Mouse (Mus musculus) hindbrain, postnatal 0 days (tissue): Measurements from ENCODE around the gene Capn7. TPM values are rescaled to one million over a fixed set of nuclear protein-coding genes. Genes with fewer than 3 reads are reported as not detected.

Source experiments
- ATAC-seq: fragments of 200-750 bp; cut with Nextera tagmentation; 2 replicates; pipeline ENCODE4 v1.8.0; 2017; ENCODE audit warnings: mild to moderate bottlenecking, moderate TSS enrichment, moderate library complexity
- DNase-seq: peaks from one replicate; pipeline ENCODE4 v3.0.0-alpha.2; 2015; ENCODE audit warnings: low spot score
- H3K27ac ChIP-seq: fragments of 300-500 bp; sonication (generic); 2 replicates; pipeline ENCODE4 v1.5.1; 2014; ENCODE audit warnings: mild to moderate bottlenecking
- H3K27me3 ChIP-seq: fragments of 300-500 bp; sonication (generic); 2 replicates; pipeline ENCODE4 v1.6.1; 2014; ENCODE audit warnings: low read length, mixed read lengths; ENCODE audit not compliant: insufficient read depth
- H3K36me3 ChIP-seq: fragments of 300-500 bp; sonication (generic); 2 replicates; pipeline ENCODE4 v1.6.1; 2014; ENCODE audit warnings: low read length, mixed read lengths; ENCODE audit not compliant: insufficient read depth
- H3K4me1 ChIP-seq: fragments of 300-500 bp; sonication (generic); 2 replicates; pipeline ENCODE4 v1.6.1; 2014; ENCODE audit warnings: antibody characterized with exemption, low read length, mixed read lengths; ENCODE audit not compliant: insufficient read depth
- H3K4me2 ChIP-seq: fragments of 300-500 bp; sonication (generic); 2 replicates; pipeline ENCODE4 v1.6.1; 2014; ENCODE audit warnings: low read depth, mild to moderate bottlenecking, low read length, moderate library complexity, mixed read lengths
- H3K4me3 ChIP-seq: fragments of 300-500 bp; sonication (generic); 2 replicates; pipeline ENCODE4 v1.5.1; 2014; ENCODE audit warnings: low read length
- H3K9ac ChIP-seq: fragments of 300-500 bp; sonication (generic); replicated peaks from 2 replicates; pipeline ENCODE4 v1.6.1; 2014; ENCODE audit warnings: mild to moderate bottlenecking, low read length, moderate library complexity, mixed read lengths
- H3K9me3 ChIP-seq: fragments of 300-500 bp; sonication (generic); 2 replicates; pipeline ENCODE4 v1.6.1; 2016; ENCODE audit warnings: low read length, mixed read lengths
- CTCF ChIP-seq: IDR thresholded peaks from 2 replicates; pipeline ENCODE4 v1.5.1; 2016; ENCODE audit warnings: antibody characterized with exemption, control low read depth, low read depth
- WGBS: fragments of 180-500 bp; shearing (Covaris S2); extraction: QIAGEN DNeasy Blood & Tissue Kit; methylation state at CpG from one replicate; pipeline ENCODE4 v1.1.7; 2014; 5-methylcytosine and 5-hydroxymethylcytosine counted together
- polyA plus RNA-seq: library from polyadenylated mRNA; unstranded; fragments of >200 nt; fragmentation: Nextera tagmentation; extraction: Ambion mirVana; gene quantifications from 2 replicates; pipeline ENCODE4 v1.2.1, GENCODE M21; 2015
- total RNA-seq: library from RNA; depleted of rRNA; stranded (reverse); fragments of >200 nt; gene quantifications from 2 replicates; pipeline ENCODE4 v1.2.3, GENCODE M21; 2014

Gene Capn7
- total and polyA plus RNA-seq, 2 experiments from 2014 or later = 48.2 to 50.5 TPM

- Histone ChIP-seq H3K36me3 (no peaks in the 10 kb centered on the region), H3K4me1 (no peaks in the 10 kb centered on the region), H3K4me3 (no peak overlapping the region), H3K9me3 (no peaks in the 10 kb centered on the region), H3K9ac (no peak overlapping the region), H3K27me3 (no peaks in the 10 kb centered on the region), H3K4me2 (no peak overlapping the region), H3K27ac (no peak overlapping the region)
- WGBS = 93% methylated on average over 9 of the region's 9 CpGs
- DNase-seq (no peak), ATAC-seq (no peak)
- TF ChIP-seq CTCF = peak; percentile 37
Observed at GRCm38 (mm10) chr14:31394822-31395532, 58.5 kb downstream of the Capn7 start.

DNA sequence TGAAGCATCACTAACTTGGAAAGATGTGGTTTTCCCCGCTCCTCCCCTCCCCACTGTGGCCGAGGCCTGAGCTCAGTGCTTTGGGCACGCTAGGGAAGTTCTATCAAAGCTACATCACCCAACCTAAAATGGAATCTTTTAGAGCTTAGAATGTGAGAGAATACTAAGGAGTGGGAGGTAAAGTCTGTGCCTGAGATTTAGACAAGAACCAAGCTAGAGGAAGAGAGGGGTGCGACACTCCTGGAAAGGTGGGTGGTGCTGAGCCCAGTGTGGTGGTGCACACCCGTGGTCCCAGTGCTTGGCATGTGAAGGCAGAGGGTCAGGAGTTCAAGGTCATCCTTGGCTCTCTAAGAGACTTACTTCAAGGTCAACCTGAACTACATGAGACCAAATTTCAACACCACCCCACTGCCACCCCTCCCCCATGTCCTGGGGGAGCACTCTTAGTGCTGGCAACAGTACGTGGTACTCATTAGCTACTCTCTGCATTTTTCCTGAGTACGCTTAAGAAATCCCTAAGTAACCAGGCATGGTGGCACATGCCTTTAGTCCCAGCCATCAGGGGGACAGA, 59.3 kb downstream of the Capn7 start:
- DNase-seq = no peak
- no peak overlapping the region for H3K9ac ChIP-seq
- H3K4me1 ChIP-seq = no peaks in the 10 kb centered on the region
- H3K4me3 ChIP-seq = no peak overlapping the region
- H3K36me3 ChIP-seq = peaks cover 4% of the 10 kb centered on the region; the same call in 1 of the 2 replicates
- H3K4me2 ChIP-seq = no peak overlapping the region
- no peak overlapping the region for H3K27ac ChIP-seq
- no peaks in the 10 kb centered on the region for H3K27me3 ChIP-seq
- H3K9me3 ChIP-seq = no peaks in the 10 kb centered on the region
- 91% methylated on average over 7 of the region's 7 CpGs for WGBS
- ATAC-seq = no peak
- TF ChIP-seq CTCF = no peak

DNA sequence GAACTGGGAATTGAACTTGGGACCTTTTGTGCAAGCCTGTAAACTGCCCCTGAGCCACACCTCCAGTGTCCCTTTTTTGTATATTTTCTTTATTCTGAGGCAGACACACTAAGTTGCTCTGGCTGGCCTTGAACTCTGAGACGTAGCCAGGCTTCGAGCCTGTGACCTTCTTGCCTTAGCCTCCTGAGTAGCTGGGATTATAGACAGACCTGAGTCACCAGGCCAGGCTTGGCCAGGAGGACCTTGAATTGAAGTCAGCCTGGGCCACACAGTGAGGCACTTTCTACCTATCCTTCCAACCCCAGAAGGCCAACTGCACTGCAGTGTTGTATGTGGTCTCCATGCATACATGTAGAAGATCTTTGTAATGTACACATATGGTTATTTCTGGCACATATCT, 60.0 kb downstream of the Capn7 start:
- TF ChIP-seq CTCF = no peak
- ATAC-seq (no peak), DNase-seq (no peak)
- Histone ChIP-seq H3K4me1 (no peaks in the 10 kb centered on the region), H3K36me3 (peaks cover 7% of the 10 kb centered on the region; the same call in 1 of the 2 replicates), H3K4me3 (no peak overlapping the region), H3K27ac (no peak overlapping the region), H3K9ac (no peak overlapping the region), H3K4me2 (no peak overlapping the region), H3K9me3 (no peaks in the 10 kb centered on the region), H3K27me3 (no peaks in the 10 kb centered on the region)
- 87% methylated on average over 2 of the region's 2 CpGs for whole genome bisulfite sequencing

DNA sequence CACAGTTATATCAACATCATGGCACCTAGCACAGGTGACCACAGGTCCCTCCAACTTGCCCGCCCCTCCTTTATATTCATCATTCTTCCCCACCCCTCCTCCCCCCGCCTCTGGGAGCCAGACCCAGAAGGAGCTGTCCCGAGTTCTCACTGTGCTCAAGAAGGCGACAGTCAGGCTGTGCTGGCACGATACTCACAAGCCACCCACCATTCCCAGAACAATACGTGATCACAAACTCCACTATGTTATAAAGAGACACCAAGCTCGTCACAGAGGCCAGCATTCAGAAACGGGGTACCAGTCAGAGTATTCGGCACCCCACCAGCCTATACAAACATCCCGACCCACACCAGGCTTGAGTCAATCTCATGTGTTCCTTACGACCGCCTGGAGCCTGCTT, 60.9 kb downstream of the Capn7 start:
- WGBS = 65% methylated on average over 12 of the region's 12 CpGs

GRCm38 (mm10) chr14:31397791-31398595, 61.6 kb downstream of the Capn7 start:
- DNase-seq (peak; percentile 28), ATAC-seq (peak; percentile 54)
- no peak for TF ChIP-seq CTCF
- no peaks in the 10 kb centered on the region for H3K9me3 ChIP-seq
- 0 out of 2 replicates have a peak overlapping the region, but pooled peaks have one; percentile 4 for H3K27ac ChIP-seq
- H3K4me2 ChIP-seq = no peak overlapping the region
- WGBS = 72% methylated on average over 9 of the region's 9 CpGs
- H3K4me3 ChIP-seq = no peak overlapping the region
- H3K4me1 ChIP-seq = no peaks in the 10 kb centered on the region
- peaks cover 7% of the 10 kb centered on the region; the same call in 1 of the 2 replicates for H3K36me3 ChIP-seq
- no peaks in the 10 kb centered on the region for H3K27me3 ChIP-seq
- H3K9ac ChIP-seq = no peak overlapping the region

More for the DNA sequence above, 60.9 kb downstream of the Capn7 start:
- no peaks in the 10 kb centered on the region for H3K27me3 ChIP-seq
- no peaks in the 10 kb centered on the region for H3K9me3 ChIP-seq
- no peak overlapping the region for H3K4me2 ChIP-seq
- peaks cover 7% of the 10 kb centered on the region; the same call in 1 of the 2 replicates for H3K36me3 ChIP-seq
- ATAC-seq (no peak; the same call in 1 of the 2 replicates), DNase-seq (no peak)
- no peak overlapping the region for H3K27ac ChIP-seq
- H3K4me1 ChIP-seq = no peaks in the 10 kb centered on the region
- no peak overlapping the region for H3K9ac ChIP-seq
- TF ChIP-seq CTCF = no peak
- H3K4me3 ChIP-seq = no peak overlapping the region

GRCm38 (mm10) chr14:31398819-31399218, 62.4 kb downstream of the Capn7 start:
- H3K4me2 ChIP-seq = no peak overlapping the region
- no peak overlapping the region for H3K9ac ChIP-seq
- WGBS = 92% methylated on average over 11 of the region's 11 CpGs
- no peaks in the 10 kb centered on the region for H3K9me3 ChIP-seq
- H3K4me3 ChIP-seq = no peak overlapping the region
- no peak for TF ChIP-seq CTCF
- H3K4me1 ChIP-seq = no peaks in the 10 kb centered on the region
- no peaks in the 10 kb centered on the region for H3K27me3 ChIP-seq
- no peak for DNase-seq
- peaks cover 7% of the 10 kb centered on the region; the same call in 1 of the 2 replicates for H3K36me3 ChIP-seq
- ATAC-seq = no peak
- H3K27ac ChIP-seq = 0 out of 2 replicates have a peak overlapping the region, but pooled peaks have one; percentile 4
